Mouse (Mus musculus) myocyte (in vitro differentiated cells): Measurements from ENCODE around the gene Mks1. TPM values are rescaled to one million over a fixed set of nuclear protein-coding genes. Genes with fewer than 3 reads are reported as not detected.

ENCODE experiments used
- H3K27me3 ChIP-seq: one replicate; pipeline ENCODE4 v1.6.1; 2011; ENCODE audit not compliant: control insufficient read depth, insufficient read depth, insufficient read length
- H3K36me3 ChIP-seq: one replicate; pipeline ENCODE4 v1.6.1; 2011; ENCODE audit not compliant: control insufficient read depth, insufficient read depth
- H3K4me2 ChIP-seq: one replicate; pipeline ENCODE4 v1.6.1; 2011; ENCODE audit warnings: low read depth, control low read depth
- H3K4me3 ChIP-seq: one replicate; pipeline ENCODE4 v1.5.1; 2011; ENCODE audit warnings: mild to moderate bottlenecking, control low read depth, moderate library complexity
- H3K79me2 ChIP-seq: one replicate; pipeline ENCODE4 v1.6.1; 2011; ENCODE audit not compliant: control insufficient read depth, insufficient read depth
- H3ac ChIP-seq: one replicate; pipeline ENCODE4 v1.6.1; 2011; ENCODE audit not compliant: control insufficient read depth, insufficient read length
- CEBPB ChIP-seq: IDR thresholded peaks from 2 replicates; pipeline ENCODE4 v1.6.1; 2011; ENCODE audit warnings: mild to moderate bottlenecking, moderate library complexity; ENCODE audit not compliant: poor library complexity, insufficient read depth, severe bottlenecking
- E2F4 ChIP-seq: IDR thresholded peaks from one replicate; pipeline ENCODE4 v1.6.1; 2011; ENCODE audit warnings: mild to moderate bottlenecking, control low read depth, moderate library complexity; ENCODE audit not compliant: insufficient read depth
- MAX ChIP-seq: IDR thresholded peaks from one replicate; pipeline ENCODE4 v1.6.1; 2011; ENCODE audit warnings: low read depth, mild to moderate bottlenecking, control low read depth
- MYOD1 ChIP-seq, 3 experiments: IDR thresholded peaks; one replicate each; pipeline ENCODE4 v1.6.1; 2011; ENCODE audit warnings: control low read depth in 2 of 3, low read depth in 2 of 3, mild to moderate bottlenecking in 2 of 3, moderate library complexity in 1 of 3; ENCODE audit not compliant: insufficient read length in 2 of 3, control insufficient read depth in 1 of 3
- MYOG ChIP-seq, 3 experiments: IDR thresholded peaks; one replicate each; pipeline ENCODE4 v1.6.1; 2011; ENCODE audit warnings: control low read depth in 2 of 3, low read depth in 2 of 3, mild to moderate bottlenecking in 2 of 3; ENCODE audit not compliant: insufficient read length in 2 of 3, control insufficient read depth in 1 of 3, insufficient read depth in 1 of 3
- POLR2A ChIP-seq: IDR thresholded peaks from one replicate; pipeline ENCODE4 v1.6.1; 2011; ENCODE audit warnings: low read depth, mild to moderate bottlenecking, control low read depth, moderate library complexity; ENCODE audit not compliant: insufficient read length
- POLR2AphosphoS2 ChIP-seq: IDR thresholded peaks from one replicate; pipeline ENCODE4 v1.6.1; 2011; ENCODE audit warnings: low read depth, control low read depth; ENCODE audit not compliant: insufficient read length
- REST ChIP-seq: IDR thresholded peaks from one replicate; pipeline ENCODE4 v1.6.1; 2011; ENCODE audit warnings: mild to moderate bottlenecking, control low read depth, moderate library complexity; ENCODE audit not compliant: insufficient read depth, insufficient read length
- SRF ChIP-seq: IDR thresholded peaks from one replicate; pipeline ENCODE4 v1.6.1; 2011; ENCODE audit warnings: low read depth; ENCODE audit not compliant: control insufficient read depth, insufficient read length
- TCF12 ChIP-seq: IDR thresholded peaks from one replicate; pipeline ENCODE4 v1.6.1; 2011; ENCODE audit warnings: mild to moderate bottlenecking, control low read depth; ENCODE audit not compliant: poor library complexity, insufficient read depth, severe bottlenecking
- TCF3 ChIP-seq: IDR thresholded peaks from one replicate; pipeline ENCODE4 v1.6.1; 2011; ENCODE audit warnings: low read depth, control low read depth; ENCODE audit not compliant: insufficient read length
- USF1 ChIP-seq: IDR thresholded peaks from one replicate; pipeline ENCODE4 v1.6.1; 2011; ENCODE audit warnings: low read depth, mild to moderate bottlenecking, control low read depth, moderate library complexity
- polyA plus RNA-seq: library from polyadenylated mRNA; unstranded; fragments of >200 nt; fragmentation: generic; extraction: Trizol; gene quantifications from one replicate; pipeline ENCODE4 v1.2.1, GENCODE M21; 2012; ENCODE audit warnings: missing spikeins

The Mks1 gene
- polyA plus RNA-seq, 1 experiment = 6.6 TPM

GRCm38 (mm10) chr11:87847884-87848283, 5.1 kb upstream of the Mks1 start:
- Histone ChIP-seq H3K36me3 (no peaks in the 10 kb centered on the region), H3K4me2 (no peak overlapping the region), H3K79me2 (no peaks in the 10 kb centered on the region), H3K27me3 (peaks cover 5% of the 10 kb centered on the region), H3K4me3 (no peak overlapping the region), H3ac (no peak overlapping the region)
- TF ChIP-seq MYOG (IDR thresholded peaks at IDR 0.05; ENCODE audit: control insufficient read depth in 1 of 3, insufficient read depth in 1 of 3, insufficient read length in 2 of 3, low read depth in 2 of 3) = no peak
- no peak for TF ChIP-seq POLR2AphosphoS2
- TF ChIP-seq CEBPB = no peak
- TF ChIP-seq MAX = no peak
- TF ChIP-seq POLR2A = no peak
- TF ChIP-seq MYOD1 (IDR thresholded peaks at IDR 0.05; ENCODE audit: control insufficient read depth in 1 of 3, insufficient read length in 2 of 3, low read depth in 2 of 3) = no peak
- no peak for TF ChIP-seq TCF12
- TF ChIP-seq SRF = no peak
- no peak for TF ChIP-seq TCF3
- no peak for TF ChIP-seq E2F4
- no peak for TF ChIP-seq USF1
- no peak for TF ChIP-seq REST

GRCm38 (mm10) chr11:87853597-87853954, 561 bp downstream of the Mks1 start:
- Histone ChIP-seq H3K4me2 (peak overlapping the region; percentile 94), H3ac (no peak overlapping the region), H3K79me2 (no peaks in the 10 kb centered on the region), H3K36me3 (no peaks in the 10 kb centered on the region), H3K27me3 (no peaks in the 10 kb centered on the region), H3K4me3 (peak overlapping the region; percentile 47)
- TF ChIP-seq TCF12 = no peak
- no peak for TF ChIP-seq SRF
- TF ChIP-seq USF1 = no peak
- no peak for TF ChIP-seq REST
- no peak for TF ChIP-seq MYOG (IDR thresholded peaks at IDR 0.05; ENCODE audit: control insufficient read depth in 1 of 3, insufficient read depth in 1 of 3, insufficient read length in 2 of 3, low read depth in 2 of 3)
- no peak for TF ChIP-seq MAX

- H3K36me3 ChIP-seq = no peaks in the 10 kb centered on the region
- no peaks in the 10 kb centered on the region for H3K27me3 ChIP-seq
- H3K4me3 ChIP-seq = no peak overlapping the region
- no peak overlapping the region for H3K4me2 ChIP-seq
- H3ac ChIP-seq = no peak overlapping the region
- H3K79me2 ChIP-seq = no peaks in the 10 kb centered on the region
- TF ChIP-seq USF1 = no peak
- no peak for TF ChIP-seq TCF12
- TF ChIP-seq REST = no peak
- TF ChIP-seq MYOD1 (IDR thresholded peaks at IDR 0.05; ENCODE audit: control insufficient read depth in 1 of 3, insufficient read length in 2 of 3, low read depth in 2 of 3) = no peak
- no peak for TF ChIP-seq E2F4
- no peak for TF ChIP-seq CEBPB
- TF ChIP-seq MYOG (IDR thresholded peaks at IDR 0.05; ENCODE audit: control insufficient read depth in 1 of 3, insufficient read depth in 1 of 3, insufficient read length in 2 of 3, low read depth in 2 of 3) = no peak
- TF ChIP-seq TCF3 = no peak
- no peak for TF ChIP-seq POLR2A
- TF ChIP-seq MAX = no peak
- TF ChIP-seq SRF = no peak
- no peak for TF ChIP-seq POLR2AphosphoS2
These were observed 1.5 kb downstream of the Mks1 start for GRCm38 (mm10) chr11:87854550-87854949.

GRCm38 (mm10) chr11:87859273-87859672, 6.3 kb downstream of the Mks1 start:
- H3K27me3 ChIP-seq = no peaks in the 10 kb centered on the region
- no peaks in the 10 kb centered on the region for H3K79me2 ChIP-seq
- TF ChIP-seq MYOG (IDR thresholded peaks at IDR 0.05; ENCODE audit: control insufficient read depth in 1 of 3, insufficient read depth in 1 of 3, insufficient read length in 2 of 3, low read depth in 2 of 3) (no peak), TCF12 (no peak), E2F4 (no peak), POLR2AphosphoS2 (no peak), MAX (no peak), TCF3 (no peak), REST (no peak)
- no peaks in the 10 kb centered on the region for H3K36me3 ChIP-seq
- no peak overlapping the region for H3K4me3 ChIP-seq
- H3ac ChIP-seq = no peak overlapping the region
- no peak overlapping the region for H3K4me2 ChIP-seq

GRCm38 (mm10) chr11:87860426-87860825, 7.4 kb downstream of the Mks1 start:
- H3K36me3 ChIP-seq = no peaks in the 10 kb centered on the region

More at GRCm38 (mm10) chr11:87860426-87860825, 7.4 kb downstream of the Mks1 start:
- H3K79me2 ChIP-seq = no peaks in the 10 kb centered on the region
- no peak overlapping the region for H3K4me2 ChIP-seq
- H3K4me3 ChIP-seq = no peak overlapping the region
- no peak overlapping the region for H3ac ChIP-seq
- TF ChIP-seq POLR2AphosphoS2 (no peak), TCF3 (no peak), SRF (no peak), MYOG (IDR thresholded peaks at IDR 0.05; ENCODE audit: control insufficient read depth in 1 of 3, insufficient read depth in 1 of 3, insufficient read length in 2 of 3, low read depth in 2 of 3) (no peak), MYOD1 (IDR thresholded peaks at IDR 0.05; ENCODE audit: control insufficient read depth in 1 of 3, insufficient read length in 2 of 3, low read depth in 2 of 3) (no peak), USF1 (no peak), MAX (no peak), TCF12 (no peak), E2F4 (no peak), REST (no peak), CEBPB (no peak), POLR2A (no peak)
- H3K27me3 ChIP-seq = no peaks in the 10 kb centered on the region
